Mouse (Mus musculus) hindbrain, embryonic 15.5 days (tissue): ENCODE measurements at regions not wholly inside any gene's neighbourhood (a gene's known extent, or its start where the extent isn't known, plus 50 kb on each side); places are given as distances from the start of the nearest gene placed in this dataset.
"Not testable (repeated sequence)": the region's sequence is repeated elsewhere in the genome, so short reads cannot be mapped to it uniquely, and the experiment has no call there.

ENCODE experiments used
- ATAC-seq: fragments of 200-750 bp; cut with Nextera tagmentation; 2 replicates; pipeline ENCODE4 v1.8.0; 2017; ENCODE audit warnings: low read depth, moderate number of reproducible peaks, moderate TSS enrichment; ENCODE audit not compliant: low FRiP score
- H3K27ac ChIP-seq: fragments of 300-500 bp; sonication (generic); replicated peaks from 2 replicates; pipeline ENCODE4 v1.5.1; 2015; ENCODE audit warnings: mild to moderate bottlenecking, inconsistent platforms
- H3K27me3 ChIP-seq: fragments of 300-500 bp; sonication (generic); 2 replicates; pipeline ENCODE4 v1.6.1; 2015; ENCODE audit warnings: control low read depth, inconsistent platforms
- H3K36me3 ChIP-seq: fragments of 300-500 bp; sonication (generic); 2 replicates; pipeline ENCODE4 v1.6.1; 2015; ENCODE audit warnings: control low read depth, inconsistent platforms
- H3K4me1 ChIP-seq: fragments of 300-500 bp; sonication (generic); replicated peaks from 2 replicates; pipeline ENCODE4 v1.6.1; 2015; ENCODE audit warnings: control low read depth, inconsistent platforms
- H3K4me2 ChIP-seq: fragments of 300-500 bp; sonication (generic); 2 replicates; pipeline ENCODE4 v1.6.1; 2015; ENCODE audit warnings: moderate library complexity, mild to moderate bottlenecking, inconsistent platforms
- H3K4me3 ChIP-seq: fragments of 300-500 bp; sonication (generic); 2 replicates; pipeline ENCODE4 v1.5.1; 2015; ENCODE audit warnings: mild to moderate bottlenecking, inconsistent platforms
- H3K9ac ChIP-seq: fragments of 300-500 bp; sonication (generic); 2 replicates; pipeline ENCODE4 v1.6.1; 2015; ENCODE audit warnings: inconsistent platforms
- H3K9me3 ChIP-seq: fragments of 300-500 bp; sonication (generic); 2 replicates; pipeline ENCODE4 v1.6.1; 2016; ENCODE audit warnings: control low read depth, inconsistent platforms
- WGBS: fragments of 180-500 bp; shearing (Covaris S2); methylation state at CpG from one replicate; pipeline ENCODE4 v1.1.7; 2015; 5-methylcytosine and 5-hydroxymethylcytosine counted together

DNA sequence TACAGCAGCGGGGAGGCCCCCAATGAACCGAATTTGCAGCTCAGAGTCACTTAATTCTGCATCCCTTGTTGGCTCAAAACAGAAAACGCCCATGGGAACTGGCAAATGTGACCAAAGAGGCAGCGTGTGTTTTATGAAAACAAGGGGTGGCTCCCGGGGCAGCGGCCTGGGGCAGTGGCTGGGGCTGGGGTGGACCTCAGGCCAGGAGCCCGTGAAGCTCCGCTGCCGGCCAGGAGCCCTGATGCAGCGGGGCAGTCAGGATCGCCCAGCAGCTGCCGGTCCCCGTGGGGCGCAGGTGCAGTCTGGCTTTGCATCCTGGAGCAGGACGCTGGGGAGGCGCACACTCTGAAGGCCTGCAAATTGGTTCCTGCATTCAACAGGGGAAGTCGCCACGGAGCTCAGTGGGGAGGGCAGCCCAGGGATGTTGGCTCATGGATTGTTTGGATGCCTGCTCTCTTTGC is 104.4 kb upstream of the Gm9887 start:
- peak; percentile 54 for ATAC-seq
- Histone ChIP-seq H3K27me3 (no peaks in the 10 kb centered on the region), H3K27ac (peak overlapping the region; percentile 54), H3K9me3 (no peaks in the 10 kb centered on the region), H3K9ac (no peak overlapping the region), H3K36me3 (no peaks in the 10 kb centered on the region), H3K4me2 (peak overlapping the region; percentile 55), H3K4me3 (0 out of 2 replicates have a peak overlapping the region, but pooled peaks have one; percentile 9), H3K4me1 (peaks cover 28% of the 10 kb centered on the region)
- 4% methylated on average over 18 of the region's 18 CpGs for WGBS

DNA sequence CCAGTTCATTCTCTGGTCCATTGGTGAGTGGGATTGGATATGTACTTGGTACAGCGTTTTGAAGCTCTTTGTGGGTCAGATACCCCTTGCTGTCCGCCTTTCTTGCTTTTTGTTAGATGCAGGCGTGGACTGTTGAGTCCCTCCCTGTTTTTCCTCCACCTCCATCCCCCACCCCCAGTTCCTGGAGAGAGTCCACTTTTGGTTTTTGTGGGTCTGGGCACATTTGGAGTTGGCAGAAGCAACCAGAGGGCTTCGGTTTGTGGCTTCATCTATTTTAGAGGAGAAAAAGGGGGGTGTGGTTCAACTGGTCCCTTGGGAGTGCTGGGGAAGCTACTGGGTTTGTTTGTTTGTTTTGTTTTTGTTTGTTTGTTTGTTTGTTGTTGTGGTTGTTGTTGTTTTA is 103.9 kb upstream of the Gm9887 start:
- WGBS = 57% methylated on average over 4 of the region's 4 CpGs
- Histone ChIP-seq H3K27ac (0 out of 2 replicates have a peak overlapping the region, but pooled peaks have one; percentile 54), H3K27me3 (no peaks in the 10 kb centered on the region), H3K9ac (no peak overlapping the region), H3K4me2 (no peak overlapping the region; the same call in 1 of the 2 replicates), H3K36me3 (no peaks in the 10 kb centered on the region), H3K4me3 (no peak overlapping the region), H3K9me3 (no peaks in the 10 kb centered on the region), H3K4me1 (peaks cover 28% of the 10 kb centered on the region)
- no peak for ATAC-seq

DNA sequence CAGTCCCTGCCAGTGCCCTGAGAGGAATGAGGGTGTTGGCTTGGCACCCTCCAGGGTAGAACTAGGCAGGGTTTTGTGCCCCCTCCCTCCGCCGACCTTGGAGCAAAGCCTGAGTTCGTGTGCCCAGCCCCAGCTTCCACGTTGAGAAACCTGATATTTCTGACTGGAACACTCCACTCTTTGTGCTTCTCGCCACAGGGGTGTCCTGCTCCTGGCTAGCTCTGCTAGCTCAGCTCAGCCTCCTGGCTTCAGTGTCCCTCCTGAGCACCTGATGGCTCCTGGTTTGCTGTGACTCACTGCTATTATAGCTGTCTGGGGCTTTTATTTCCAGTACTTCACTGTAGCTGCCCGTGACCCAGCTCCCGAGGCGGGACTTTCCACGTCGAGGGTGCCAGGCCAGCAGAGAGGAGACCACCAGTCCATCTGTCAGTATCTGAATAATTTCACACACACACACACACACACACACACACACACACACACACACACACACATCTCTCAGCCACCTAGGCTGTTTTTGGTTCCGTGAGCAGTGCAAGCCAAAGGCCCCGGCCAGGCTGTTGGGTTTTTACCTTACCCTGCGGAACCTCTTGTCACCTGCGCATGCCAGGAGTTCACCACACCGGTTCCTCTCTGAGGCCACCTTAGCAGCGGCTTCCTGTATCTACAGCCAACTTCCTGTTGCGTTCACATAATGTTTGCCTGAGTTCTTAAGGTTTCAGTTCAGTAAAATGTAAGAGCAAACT is 102.8 kb upstream of the Gm9887 start:
- ATAC-seq = peak; percentile 66; the same call in 1 of the 2 replicates

DNA sequence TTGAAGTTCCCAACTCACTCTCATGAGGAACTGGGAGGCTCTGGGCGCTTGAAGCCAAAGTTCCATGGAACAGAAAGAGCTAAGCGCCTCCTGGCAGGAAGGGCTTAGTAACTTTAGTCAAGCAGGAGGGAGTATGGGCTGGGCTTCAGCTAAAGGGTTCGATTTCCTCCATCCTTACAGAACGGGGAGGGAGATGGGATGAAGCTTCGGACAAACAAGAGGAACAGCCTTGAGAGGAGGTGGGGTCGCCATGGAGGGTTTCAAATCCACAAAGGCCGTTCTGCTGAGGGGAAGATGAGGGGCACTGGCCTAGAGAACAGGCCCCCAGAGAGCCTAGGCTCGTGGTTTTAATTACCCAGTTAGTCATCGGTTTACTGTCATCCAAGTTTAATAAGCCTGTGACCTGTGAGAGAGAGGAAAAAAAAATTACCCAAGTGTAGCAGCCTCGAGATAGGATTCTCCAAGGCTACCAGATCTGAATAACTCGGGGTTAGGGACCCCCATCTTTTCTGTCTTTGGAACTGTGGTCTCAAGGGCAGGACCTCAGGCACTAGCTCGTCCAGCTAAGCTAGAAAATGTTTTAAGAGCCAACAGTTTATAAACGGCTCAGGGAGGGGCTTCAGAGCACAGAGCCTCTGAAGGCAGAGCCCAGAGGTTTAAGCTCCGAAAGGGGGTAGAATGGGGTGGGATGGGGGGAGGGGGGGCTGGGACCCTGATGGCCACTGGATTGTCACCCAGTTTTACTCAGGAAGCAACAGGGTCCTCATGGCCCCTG is 102.1 kb upstream of the Gm9887 start:
- no peak overlapping the region for H3K9ac ChIP-seq
- peaks cover 28% of the 10 kb centered on the region for H3K4me1 ChIP-seq
- peak overlapping the region; percentile 18; the same call in 1 of the 2 replicates for H3K27ac ChIP-seq
- H3K36me3 ChIP-seq = no peaks in the 10 kb centered on the region
- H3K4me2 ChIP-seq = no peak overlapping the region
- 43% methylated on average over 14 of the region's 14 CpGs for WGBS
- ATAC-seq = no peak
- no peaks in the 10 kb centered on the region for H3K9me3 ChIP-seq
- H3K4me3 ChIP-seq = no peak overlapping the region
- H3K27me3 ChIP-seq = no peaks in the 10 kb centered on the region

More for the DNA sequence above, 102.8 kb upstream of the Gm9887 start:
- Histone ChIP-seq H3K36me3 (no peaks in the 10 kb centered on the region), H3K4me2 (no peak overlapping the region), H3K9ac (no peak overlapping the region), H3K4me1 (peaks cover 28% of the 10 kb centered on the region), H3K4me3 (no peak overlapping the region), H3K9me3 (no peaks in the 10 kb centered on the region), H3K27me3 (no peaks in the 10 kb centered on the region), H3K27ac (peak overlapping the region; percentile 18; the same call in 1 of the 2 replicates)
- WGBS = 65% methylated on average over 17 of the region's 17 CpGs

DNA sequence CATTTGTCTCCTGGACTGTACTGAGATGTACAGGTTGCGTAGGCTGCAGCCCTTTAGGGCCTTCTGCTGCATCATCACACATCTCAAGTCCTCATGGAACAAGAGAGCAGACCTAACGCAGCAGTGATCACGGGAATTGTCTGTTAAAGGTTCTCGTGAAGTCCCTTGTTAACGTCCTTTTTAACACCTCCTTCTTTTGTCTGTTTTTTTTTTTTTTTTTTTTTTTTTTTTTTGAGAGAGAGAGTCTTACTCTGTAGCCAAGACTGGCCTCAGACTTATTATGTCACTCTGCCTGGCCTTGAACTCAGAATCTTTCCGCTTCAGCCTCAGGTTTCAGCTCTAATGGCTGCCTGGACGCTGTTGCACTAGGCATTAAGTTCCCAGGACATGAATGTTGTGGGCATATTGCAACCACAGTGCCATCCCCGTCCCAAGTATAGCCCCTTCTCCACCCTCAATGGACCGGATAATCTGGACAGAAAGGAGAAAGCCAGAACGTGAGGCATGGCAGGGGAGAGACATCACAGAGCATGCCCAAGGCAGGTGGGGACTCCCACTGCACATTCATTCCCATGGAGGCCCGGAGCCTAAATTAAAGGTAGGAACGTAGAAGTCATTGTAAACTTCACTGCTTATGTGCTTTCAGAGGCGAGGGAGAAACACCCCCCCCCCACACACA is 101.3 kb upstream of the Gm9887 start:
- H3K36me3 ChIP-seq = no peaks in the 10 kb centered on the region
- H3K27ac ChIP-seq = no peak overlapping the region
- no peak overlapping the region for H3K4me3 ChIP-seq
- H3K9ac ChIP-seq = no peak overlapping the region
- no peak for ATAC-seq
- H3K4me2 ChIP-seq = no peak overlapping the region
- H3K4me1 ChIP-seq = peaks cover 28% of the 10 kb centered on the region
- no peaks in the 10 kb centered on the region for H3K27me3 ChIP-seq
- H3K9me3 ChIP-seq = no peaks in the 10 kb centered on the region
- WGBS = 75% methylated on average over 13 of the region's 13 CpGs

DNA sequence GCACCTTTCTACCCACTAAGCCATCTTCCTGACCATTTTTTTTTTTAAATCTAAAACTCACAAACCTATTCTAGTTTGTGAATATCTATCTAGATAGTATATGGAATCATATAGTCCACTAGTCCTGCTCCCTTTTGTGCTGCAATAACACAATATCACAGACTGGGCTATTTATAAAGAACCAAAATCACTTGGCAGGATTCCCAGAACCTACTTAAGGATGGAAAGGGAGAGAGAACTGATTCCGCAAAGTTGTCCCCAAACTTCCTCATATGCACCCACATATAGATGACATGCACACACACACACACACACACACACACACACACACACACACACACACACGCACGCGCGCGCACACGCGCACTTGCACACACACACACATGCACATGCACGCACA is 100.7 kb upstream of the Gm9887 start:
- H3K9me3 ChIP-seq = no peaks in the 10 kb centered on the region
- peaks cover 28% of the 10 kb centered on the region for H3K4me1 ChIP-seq
- 89% methylated on average over 9 of the region's 9 CpGs for WGBS
- H3K36me3 ChIP-seq = no peaks in the 10 kb centered on the region
- H3K27ac ChIP-seq = no peak overlapping the region
- H3K9ac ChIP-seq = no peak overlapping the region
- no peaks in the 10 kb centered on the region for H3K27me3 ChIP-seq
- no peak for ATAC-seq
- H3K4me2 ChIP-seq = no peak overlapping the region
- no peak overlapping the region for H3K4me3 ChIP-seq

DNA sequence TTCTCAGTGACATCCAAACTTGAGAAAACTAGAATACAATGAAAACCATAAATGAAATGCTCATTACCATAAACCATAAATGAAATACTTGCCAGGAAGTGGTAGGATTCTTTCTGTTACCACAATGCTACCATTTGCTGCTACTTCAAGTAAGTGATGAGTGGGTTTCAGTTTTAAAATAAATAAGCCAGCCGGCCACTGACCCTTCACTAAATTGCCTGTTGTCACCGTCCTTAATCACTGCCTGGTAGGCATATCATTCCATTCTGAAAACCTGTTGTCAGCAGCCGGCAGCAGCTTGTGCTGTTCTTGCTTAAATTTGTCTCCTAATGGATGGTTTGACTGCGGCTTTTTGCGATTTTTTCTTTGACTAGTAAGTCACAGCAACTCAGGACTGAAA is 99.6 kb upstream of the Gm9887 start:
- Histone ChIP-seq H3K4me3 (no peak overlapping the region), H3K4me2 (no peak overlapping the region), H3K9me3 (no peaks in the 10 kb centered on the region), H3K9ac (no peak overlapping the region), H3K27me3 (no peaks in the 10 kb centered on the region), H3K4me1 (peaks cover 25% of the 10 kb centered on the region), H3K27ac (no peak overlapping the region), H3K36me3 (no peaks in the 10 kb centered on the region)
- WGBS = 46% methylated on average over 5 of the region's 5 CpGs
- no peak for ATAC-seq

DNA sequence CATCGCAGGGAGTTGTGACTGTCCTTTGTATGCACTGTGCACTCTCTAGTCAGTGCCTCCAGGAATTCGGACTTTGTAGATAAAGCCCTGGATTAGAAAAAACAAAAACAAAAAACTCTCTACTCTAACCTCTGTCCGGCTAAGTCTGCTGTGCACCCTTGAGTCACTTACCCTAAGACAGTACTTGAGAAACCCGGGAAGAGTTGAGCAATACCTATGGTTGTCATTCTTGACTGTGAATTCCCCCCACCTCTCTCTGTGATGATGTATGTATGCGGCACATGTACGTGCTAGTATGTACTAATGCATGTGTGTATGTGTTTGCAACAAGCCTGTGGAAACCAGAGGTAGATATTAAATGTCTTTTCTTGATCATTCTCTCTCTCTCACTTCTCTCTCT is 96.7 kb upstream of the Gm9887 start:
- WGBS = 89% methylated on average over 6 of the region's 6 CpGs
- no peak overlapping the region for H3K27ac ChIP-seq
- no peak overlapping the region for H3K4me2 ChIP-seq
- no peaks in the 10 kb centered on the region for H3K27me3 ChIP-seq
- no peaks in the 10 kb centered on the region for H3K36me3 ChIP-seq
- no peaks in the 10 kb centered on the region for H3K9me3 ChIP-seq
- ATAC-seq = no peak
- H3K4me3 ChIP-seq = no peak overlapping the region
- H3K9ac ChIP-seq = no peak overlapping the region
- 0 out of 2 replicates have a peak, but pooled peaks cover 5% of the 10 kb centered on the region for H3K4me1 ChIP-seq

DNA sequence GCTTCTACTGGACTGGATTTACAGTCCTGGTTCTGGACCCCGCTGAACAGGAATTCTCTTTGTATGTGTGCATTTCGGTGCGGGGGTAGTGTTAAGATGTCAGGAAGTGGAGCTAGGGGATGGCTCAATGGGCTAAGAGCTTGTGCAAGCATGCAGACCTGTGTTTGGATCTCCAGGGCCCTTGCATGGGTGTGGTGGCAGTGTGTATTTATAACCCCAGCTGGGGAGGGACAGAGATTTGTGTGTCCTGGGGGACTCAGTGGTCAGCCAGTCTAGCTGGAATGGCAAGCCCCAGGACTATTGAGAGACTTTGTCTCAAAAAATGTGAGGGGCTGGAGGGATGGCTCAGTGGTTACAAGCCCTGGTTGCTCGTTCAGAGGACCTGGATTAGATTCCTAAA is 95.1 kb upstream of the Gm9887 start:
- no peak for ATAC-seq

DNA sequence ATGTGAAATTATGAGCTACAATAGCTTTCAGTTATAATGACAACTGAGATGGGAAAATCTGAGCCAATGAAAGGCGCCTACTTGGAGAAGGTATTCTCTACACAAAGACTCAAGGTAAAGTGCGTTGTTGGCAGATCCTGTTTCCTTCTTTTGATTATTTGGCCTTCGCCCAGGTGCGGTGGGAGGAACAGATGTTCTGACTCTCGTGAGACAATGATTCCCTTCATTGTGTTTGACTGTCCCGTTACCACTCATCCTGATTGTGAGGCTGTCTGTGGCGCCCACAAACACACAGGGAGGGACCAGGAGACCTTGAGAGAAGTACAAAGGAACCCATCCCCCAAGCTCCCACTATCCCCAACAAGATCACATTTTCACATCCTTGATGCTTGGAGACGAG is 92.6 kb upstream of the Gm9887 start:
- 79% methylated on average over 8 of the region's 8 CpGs for WGBS
- H3K9ac ChIP-seq = no peak overlapping the region

More for the DNA sequence above, 95.1 kb upstream of the Gm9887 start:
- no peaks in the 10 kb centered on the region for H3K27me3 ChIP-seq
- H3K36me3 ChIP-seq = no peaks in the 10 kb centered on the region
- no peaks in the 10 kb centered on the region for H3K9me3 ChIP-seq
- H3K4me3 ChIP-seq = no peak overlapping the region
- 72% methylated on average over 4 of the region's 4 CpGs for WGBS
- H3K4me2 ChIP-seq = no peak overlapping the region
- H3K27ac ChIP-seq = no peak overlapping the region
- H3K9ac ChIP-seq = no peak overlapping the region
- H3K4me1 ChIP-seq = peaks cover 8% of the 10 kb centered on the region

DNA sequence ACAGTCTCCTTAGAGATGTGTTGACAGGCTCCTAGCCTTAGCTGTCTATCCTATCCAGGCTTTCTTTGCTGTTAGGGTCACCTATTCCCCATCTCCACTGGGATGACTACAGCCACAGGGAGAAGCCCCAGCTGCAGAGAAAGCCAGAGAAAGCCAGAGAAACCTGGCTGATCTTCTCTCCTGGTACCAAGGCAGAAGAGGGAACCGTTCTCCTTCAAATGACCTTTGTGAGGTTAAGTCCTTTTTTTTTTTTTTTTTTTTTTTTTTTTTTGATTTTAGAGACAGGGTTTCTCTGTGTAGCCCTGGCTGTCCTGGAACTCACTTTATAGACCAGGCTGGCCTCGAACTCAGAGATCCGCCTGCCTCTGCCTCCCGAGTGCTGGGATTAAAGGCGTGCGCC is 91.1 kb upstream of the Gm9887 start:
- H3K27me3 ChIP-seq, H3K9me3 ChIP-seq, H3K36me3 ChIP-seq, H3K4me2 ChIP-seq, H3K4me3 ChIP-seq, ATAC-seq, H3K9ac ChIP-seq: not testable (repeated sequence)
- Histone ChIP-seq H3K4me1 (peaks cover 22% of the 10 kb centered on the region), H3K27ac (peak overlapping the region; percentile 80; the same call in 1 of the 2 replicates)
- WGBS = 91% methylated on average over 6 of the region's 6 CpGs

More for the DNA sequence above, 92.6 kb upstream of the Gm9887 start:
- Histone ChIP-seq H3K36me3 (no peaks in the 10 kb centered on the region), H3K4me1 (peaks cover 20% of the 10 kb centered on the region), H3K4me2 (no peak overlapping the region), H3K4me3 (no peak overlapping the region), H3K27me3 (no peaks in the 10 kb centered on the region), H3K27ac (no peak overlapping the region), H3K9me3 (no peaks in the 10 kb centered on the region)
- ATAC-seq = no peak
